Mouse (Mus musculus): ENCODE results near the gene Hdac9.

The Hdac9 gene

DNA sequence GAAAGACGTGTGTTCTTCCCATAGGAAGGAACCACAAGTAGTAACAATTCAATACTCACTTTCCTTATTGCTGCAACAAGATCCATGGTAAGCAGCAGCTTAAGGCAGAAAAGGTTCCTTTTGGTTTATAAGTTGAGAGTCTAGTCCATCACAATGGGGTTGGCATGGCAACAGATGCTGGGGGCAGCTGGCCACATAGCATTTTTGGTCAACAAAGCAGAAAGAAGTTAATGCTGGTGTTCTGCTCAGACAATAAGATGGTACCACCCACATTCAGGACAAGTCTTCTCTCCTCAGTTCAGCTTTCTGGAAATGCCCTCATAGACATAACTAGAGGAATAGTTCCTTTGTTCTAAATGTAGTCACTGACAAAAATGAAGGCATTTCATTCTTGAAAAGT lies at the start of gene Hdac9:
TSS of gene Hdac9 (minus strand) at position 101 of the 400 bp plus-strand sequence.
- in situ Hi-C loops (cut with MboI, MseI), result no loop called here

GRCm38 (mm10) chr12:34949066-34949706 lies 32.3 kb upstream of the Hdac9 start:
- in situ Hi-C loops (cut with MboI, MseI), result no loop called here

GRCm38 (mm10) chr12:34937918-34938317 lies 21.0 kb upstream of the Hdac9 start:
- in situ Hi-C loops (cut with MboI, MseI), result loop anchor here (5.0 kb wide), 1 partner anchor 244 kb away; no protein-coding TSS in a partner anchor

- in situ Hi-C loops (cut with MboI, MseI), result no loop called here
Observed at GRCm38 (mm10) chr12:34908008-34908407, 8.9 kb downstream of the Hdac9 start.

DNA sequence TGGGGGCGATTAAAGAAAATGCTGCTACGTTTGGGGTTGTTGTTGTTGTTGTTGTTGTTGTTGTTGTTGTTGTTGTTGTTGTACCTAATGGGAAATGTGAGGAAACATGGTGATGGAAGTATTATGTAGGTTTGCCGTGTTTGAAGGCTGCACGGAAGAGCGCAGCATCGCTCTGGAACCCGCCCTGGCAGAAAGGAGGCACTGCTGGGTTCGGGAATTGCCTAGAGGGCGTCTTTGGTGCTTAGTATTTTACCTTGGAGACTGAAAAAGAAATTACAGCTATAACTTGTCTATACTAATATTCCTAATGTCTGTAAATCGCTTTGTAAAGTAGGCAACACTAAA lies 9.4 kb downstream of the Hdac9 start:
- in situ Hi-C loops (cut with MboI, MseI), result no loop called here

GRCm38 (mm10) chr12:34906704-34907505 lies 10.0 kb downstream of the Hdac9 start:
- in situ Hi-C loops (cut with MboI, MseI), result no loop called here

DNA sequence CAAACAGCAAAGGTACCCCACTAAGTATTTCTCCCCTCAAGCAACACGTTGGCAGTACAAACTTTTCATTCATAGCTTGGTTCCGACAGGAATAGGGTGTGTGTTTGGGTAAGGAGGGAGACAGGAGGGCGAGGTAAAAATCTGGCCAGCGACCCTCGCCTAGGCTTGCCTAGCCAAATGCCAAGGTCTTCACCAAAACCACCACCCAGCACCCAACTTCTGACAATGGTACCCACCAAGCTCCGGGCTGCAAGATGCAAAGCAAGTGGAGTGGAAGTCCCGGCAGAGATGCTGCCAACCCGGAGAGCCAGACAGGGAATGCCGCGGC lies 10.6 kb downstream of the Hdac9 start:
- in situ Hi-C loops (cut with MboI, MseI), result no loop called here

DNA sequence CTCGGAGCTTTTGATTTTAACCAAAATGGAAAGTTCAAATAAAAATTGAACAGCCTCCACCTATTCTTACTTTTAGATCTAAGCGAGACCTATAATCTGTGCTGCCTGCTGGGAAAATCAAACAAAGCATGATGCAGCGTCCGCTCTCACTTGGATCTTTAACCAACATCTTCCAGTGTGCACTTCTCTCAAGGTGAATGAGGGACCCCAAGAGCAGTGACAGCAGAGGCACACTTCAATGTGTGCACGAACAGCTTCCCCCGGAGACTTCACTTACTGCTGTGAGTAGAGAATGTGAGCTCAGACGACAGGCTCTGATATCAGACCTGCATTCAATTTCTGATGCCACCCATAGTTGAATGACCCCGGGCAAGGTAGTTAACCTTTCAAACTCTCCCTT lies 16.7 kb downstream of the Hdac9 start:
- in situ Hi-C loops (cut with MboI, MseI), result no loop called here

DNA sequence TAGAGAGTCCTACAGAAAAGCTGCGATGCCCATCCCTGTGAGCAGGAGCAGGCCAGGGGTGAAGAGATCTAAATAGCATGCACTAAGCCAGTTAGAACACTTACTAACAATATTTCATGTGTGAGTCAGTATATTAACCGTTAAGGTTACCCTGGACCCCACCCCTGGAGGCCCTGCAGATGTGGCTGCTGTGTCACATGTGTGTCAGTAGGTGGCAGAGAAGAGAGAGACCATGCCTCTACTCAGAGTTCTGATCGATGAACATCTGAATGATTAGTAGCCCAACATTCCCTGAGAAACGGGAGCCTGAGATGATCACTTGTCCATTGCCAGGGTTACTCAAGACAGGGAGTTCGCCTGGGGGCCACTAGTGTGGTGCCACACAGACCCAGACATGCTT lies 22.0 kb downstream of the Hdac9 start:
- in situ Hi-C loops (cut with MboI, MseI), result no loop called here

- in situ Hi-C loops (cut with MboI, MseI), result no loop called here
Observed at GRCm38 (mm10) chr12:34888694-34889093, 28.2 kb downstream of the Hdac9 start.

GRCm38 (mm10) chr12:34874926-34875325 lies 42.0 kb downstream of the Hdac9 start:
- in situ Hi-C loops (cut with MboI, MseI), result no loop called here

- in situ Hi-C loops (cut with MboI, MseI), result no loop called here
Observed at GRCm38 (mm10) chr12:34871028-34871427, 45.9 kb downstream of the Hdac9 start.

- in situ Hi-C loops (cut with MboI, MseI), result no loop called here
Observed at GRCm38 (mm10) chr12:34841196-34841595, 75.7 kb downstream of the Hdac9 start.

DNA sequence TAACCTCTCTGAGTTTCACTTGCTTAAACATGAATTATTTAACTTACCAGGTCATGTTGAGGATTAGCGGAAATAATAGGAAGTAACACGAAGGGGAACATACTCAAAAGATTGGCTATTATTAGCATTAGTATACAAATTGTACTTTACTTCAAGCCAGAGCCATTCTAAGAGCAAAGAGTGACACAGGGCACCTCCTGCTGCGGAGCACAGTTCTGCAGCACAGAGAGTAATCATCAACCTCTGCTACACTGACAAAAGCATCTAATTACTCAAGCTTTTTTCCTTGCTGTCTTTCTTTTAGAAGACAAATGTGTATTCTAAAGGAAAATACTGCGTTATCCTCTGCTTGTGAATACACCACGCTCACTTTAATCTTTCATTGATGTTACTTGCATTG lies 79.6 kb downstream of the Hdac9 start:
- in situ Hi-C loops (cut with MboI, MseI), result loop anchor here (10.0 kb wide), 1 partner anchor 1727 kb away; no protein-coding TSS in a partner anchor

DNA sequence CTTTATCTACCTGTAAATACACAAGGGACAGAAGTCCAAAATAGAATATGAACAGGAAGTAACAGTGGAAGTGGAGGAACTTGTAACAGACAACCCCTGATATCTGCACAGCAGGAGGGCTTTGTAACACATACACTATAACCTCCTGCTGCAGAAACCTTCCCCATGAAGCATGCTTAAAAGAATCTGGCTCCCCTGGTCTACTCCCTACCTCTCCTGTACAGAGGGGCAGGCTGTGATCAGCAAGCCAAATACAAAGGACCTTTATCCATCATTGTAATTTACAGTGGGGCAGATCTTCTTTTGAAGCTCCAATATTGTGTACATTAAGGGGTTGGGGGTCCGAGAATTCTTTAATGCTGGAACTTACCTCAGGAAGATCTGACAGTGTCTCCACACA lies 80.0 kb downstream of the Hdac9 start:
- in situ Hi-C loops (cut with MboI, MseI), result loop anchor here (10.0 kb wide), 1 partner anchor 1728 kb away; no protein-coding TSS in a partner anchor

DNA sequence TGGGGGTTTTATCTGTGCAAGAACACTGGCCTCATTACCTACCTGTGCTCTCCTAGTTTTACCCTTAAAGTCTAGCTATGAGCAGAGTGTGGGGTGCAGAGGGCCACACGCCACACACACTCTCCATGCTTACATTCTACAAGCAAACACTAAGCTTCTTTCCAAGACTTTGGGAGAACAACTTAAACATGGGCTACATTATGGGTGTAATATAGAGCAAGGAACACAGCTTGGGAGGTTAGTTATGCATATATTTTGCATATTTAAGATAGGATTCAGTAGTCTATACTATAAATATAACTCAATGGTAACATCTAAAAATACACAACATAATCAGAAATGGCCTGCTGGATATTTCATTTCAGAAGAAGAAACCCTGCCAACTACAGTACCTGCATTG lies 80.8 kb downstream of the Hdac9 start:
- in situ Hi-C loops (cut with MboI, MseI), result loop anchor here (10.0 kb wide), 1 partner anchor 1729 kb away; no protein-coding TSS in a partner anchor

- in situ Hi-C loops (cut with MboI, MseI), result loop anchor here (10.0 kb wide), 1 partner anchor 1729 kb away; no protein-coding TSS in a partner anchor
Observed at GRCm38 (mm10) chr12:34835493-34835892, 81.4 kb downstream of the Hdac9 start.

DNA sequence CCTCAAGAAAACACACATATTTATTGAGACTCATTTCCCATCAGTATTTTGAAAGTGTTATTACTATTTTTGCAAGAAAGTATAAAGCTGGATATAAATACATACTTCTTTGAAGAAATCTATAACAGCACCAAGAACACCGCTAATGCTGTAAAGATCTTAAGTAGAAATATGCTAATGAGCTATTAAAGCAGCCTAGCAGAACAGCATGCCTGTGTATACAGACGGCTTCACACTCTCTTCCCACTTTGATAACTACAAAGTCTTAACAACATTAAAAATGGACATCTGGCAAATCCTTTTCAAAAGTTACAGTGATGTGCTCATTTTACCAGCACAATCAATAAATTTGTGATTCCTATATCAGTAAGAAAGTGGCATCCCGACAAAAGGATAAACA lies 88.2 kb downstream of the Hdac9 start:
- in situ Hi-C loops (cut with MboI, MseI), result no loop called here

DNA sequence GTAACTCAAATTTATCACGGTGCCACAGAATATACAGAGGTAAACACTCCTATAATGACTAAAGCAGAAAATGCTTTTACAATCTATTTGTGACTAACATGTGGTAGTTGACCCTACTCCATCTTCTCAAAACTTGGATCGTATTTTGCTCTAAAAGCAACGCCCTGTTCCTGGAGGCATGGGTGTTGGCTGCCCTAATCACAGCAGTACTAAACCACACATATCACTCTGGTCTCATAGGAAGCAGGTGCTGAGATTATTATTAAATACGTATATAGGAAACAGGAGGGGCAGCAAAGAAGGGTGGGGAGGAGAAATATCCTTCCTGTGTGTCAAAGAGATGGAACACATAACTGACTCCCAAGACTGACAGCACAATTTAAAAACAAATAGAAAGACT lies 90.0 kb downstream of the Hdac9 start:
- in situ Hi-C loops (cut with MboI, MseI), result no loop called here

DNA sequence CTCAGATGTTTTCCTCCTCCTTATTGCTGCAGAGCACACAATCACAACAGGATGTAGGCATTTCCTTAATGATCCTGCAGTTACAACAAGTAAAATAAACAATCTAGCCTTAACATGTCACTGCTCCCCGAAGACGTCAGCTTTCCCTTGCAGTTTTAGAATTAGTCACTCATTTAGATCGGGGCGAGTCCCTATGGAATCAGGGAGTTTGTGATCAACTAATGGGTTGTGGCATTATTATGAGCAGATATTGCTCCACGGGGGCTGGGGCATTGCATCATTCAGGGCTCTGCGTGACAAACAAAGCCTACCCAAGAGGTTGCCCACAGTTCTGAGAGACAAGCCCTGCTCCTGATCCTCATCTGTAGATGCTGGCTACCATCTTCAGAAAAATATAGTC lies 96.7 kb downstream of the Hdac9 start:
- in situ Hi-C loops (cut with MboI, MseI), result no loop called here

GRCm38 (mm10) chr12:34811673-34812613 lies 105.0 kb downstream of the Hdac9 start:
- in situ Hi-C loops (cut with MboI, MseI), result no loop called here

DNA sequence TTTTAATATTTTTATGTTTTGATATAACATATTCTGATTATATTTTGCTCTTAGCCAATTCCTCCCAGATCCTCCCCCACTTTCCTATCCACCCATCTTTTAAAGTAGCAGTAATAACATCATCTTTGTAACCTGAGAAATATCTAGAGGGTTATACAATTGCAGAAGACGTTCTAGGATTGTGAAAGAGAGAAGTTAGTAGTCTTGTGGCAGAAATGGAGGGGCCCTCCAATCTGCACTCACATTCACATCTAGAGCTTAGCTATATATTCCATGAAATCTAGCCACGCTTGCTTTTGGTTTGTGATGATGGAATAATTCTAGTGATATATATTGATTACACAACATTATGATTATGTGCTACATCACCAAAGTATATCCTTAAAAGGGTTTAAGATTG lies 106.7 kb downstream of the Hdac9 start:
- in situ Hi-C loops (cut with MboI, MseI), result no loop called here
